Mouse (Mus musculus) cortical plate, adult 2 months (tissue): ENCODE measurements at regions not wholly inside any gene's neighbourhood (a gene's known extent, or its start where the extent isn't known, plus 50 kb on each side); places are given as distances from the start of the nearest gene placed in this dataset.

Source experiments
- CTCF ChIP-seq: fragments of 200-500 bp; IDR thresholded peaks from 2 replicates; pipeline ENCODE4 v1.5.1; 2011; ENCODE audit warnings: mild to moderate bottlenecking, control low read depth, low read length; ENCODE audit not compliant: insufficient read depth; ENCODE audit errors: extremely low read depth
- POLR2A ChIP-seq: fragments of 200-500 bp; IDR thresholded peaks from 2 replicates; pipeline ENCODE4 v1.6.1; 2011; ENCODE audit warnings: mild to moderate bottlenecking, low read length, control low read depth; ENCODE audit not compliant: insufficient read depth; ENCODE audit errors: extremely low read depth

- TF ChIP-seq CTCF, result no peak
- no peak for TF ChIP-seq POLR2A
Measured at GRCm38 (mm10) chr2:128511291-128511690, 79.7 kb upstream of the Spdye4c start.
